Mouse (Mus musculus): ENCODE results near the gene Gramd4. TPM values are rescaled to one million over a fixed set of nuclear protein-coding genes. Genes with fewer than 3 reads are reported as not detected.
"Not testable (repeated sequence)": the region's sequence is repeated elsewhere in the genome, so short reads cannot be mapped to it uniquely, and the experiment has no call there.

Gramd4 gene
- total and polyA plus RNA-seq, 3 experiments, result 23.2 to 56.8 (median 33.4) TPM

- no peak overlapping the region for H3K4me3 ChIP-seq (ENCODE audit: low read depth, low read length)
- H3K27me3 ChIP-seq (ENCODE audit: insufficient read depth, low read length), result peaks cover 10% of the 10 kb centered on the region
- no peak for ATAC-seq (ENCODE audit: extremely low read depth, insufficient number of reproducible peaks, low FRiP score, poor library complexity, severe bottlenecking)
- TF ChIP-seq GATA2 (IDR thresholded peaks at IDR 0.05; ENCODE audit: borderline replicate concordance, low read depth, low read length) (no peak), CTCF (IDR thresholded peaks at IDR 0.05; ENCODE audit: low read depth, low read length) (no peak), TAL1 (conservative IDR thresholded peaks at IDR 0.05; ENCODE audit: low read depth, low read length) (no peak)
- no peak for DNase-seq (ENCODE audit: low spot score)
- H3K36me3 ChIP-seq (replicated peaks), result no peaks in the 10 kb centered on the region
- no peaks in the 10 kb centered on the region for H3K9me3 ChIP-seq (replicated peaks)
- no peaks in the 10 kb centered on the region for H3K4me1 ChIP-seq (ENCODE audit: insufficient read depth, low read depth, low read length)
Observed at GRCm38 (mm10) chr15:86176166-86176565, 118.7 kb downstream of the Gramd4 start.

DNA sequence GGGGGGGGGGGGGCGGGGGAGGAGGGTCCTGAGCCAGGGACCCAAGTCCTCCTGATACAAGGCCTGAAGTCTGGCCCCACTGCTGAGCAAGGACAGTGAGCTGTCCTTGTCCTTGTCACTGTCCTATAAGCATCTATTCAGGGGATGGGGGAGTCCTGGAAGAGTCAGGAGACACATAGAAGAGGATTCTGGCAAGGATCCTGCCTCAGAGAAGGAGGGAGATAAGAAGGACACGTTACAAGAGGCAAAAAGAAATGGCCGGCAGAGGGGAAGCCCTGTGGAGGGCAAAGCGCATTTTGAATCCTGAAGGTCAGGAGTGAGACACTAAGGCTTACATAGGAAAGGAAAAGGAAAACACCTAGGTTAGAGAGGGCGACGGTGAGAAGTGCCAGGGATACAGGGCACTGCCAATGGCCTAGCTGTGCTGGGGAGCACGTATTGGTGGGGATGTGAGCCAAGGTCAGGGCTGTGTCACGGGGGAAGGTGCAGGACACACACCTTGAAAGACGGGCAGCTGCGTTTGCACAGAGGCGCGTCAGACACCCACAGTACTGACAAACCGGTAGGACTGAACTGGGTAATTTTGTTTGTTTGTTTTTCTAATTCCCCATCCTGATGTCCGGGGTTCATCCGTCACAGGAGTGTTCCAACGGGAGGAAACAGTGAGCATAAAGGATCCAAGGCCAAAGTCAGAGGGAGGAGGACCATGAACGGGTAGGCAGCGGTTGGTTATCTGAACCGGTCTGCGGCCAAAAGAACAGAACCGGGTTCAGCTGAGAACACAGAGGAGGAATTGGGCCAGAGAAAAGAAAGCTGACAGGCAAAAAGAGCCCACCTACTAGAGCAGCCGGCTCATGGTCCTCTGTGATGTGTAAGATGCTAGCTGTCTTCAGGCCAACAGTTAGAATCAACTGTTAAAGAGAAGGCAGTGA lies 119.5 kb downstream of the Gramd4 start:
- H3K4me3 ChIP-seq (ENCODE audit: low read depth, low read length), result no peak overlapping the region
- H3K9me3 ChIP-seq (replicated peaks), result no peaks in the 10 kb centered on the region
- no peaks in the 10 kb centered on the region for H3K36me3 ChIP-seq (replicated peaks)
- H3K27me3 ChIP-seq (ENCODE audit: insufficient read depth, low read length), result peaks cover 10% of the 10 kb centered on the region
- H3K4me1 ChIP-seq (ENCODE audit: insufficient read depth, low read depth, low read length), result no peaks in the 10 kb centered on the region
- DNase-seq (ENCODE audit: low spot score) (no peak), ATAC-seq (ENCODE audit: extremely low read depth, insufficient number of reproducible peaks, low FRiP score, poor library complexity, severe bottlenecking) (no peak)
- no peak for TF ChIP-seq GATA2 (IDR thresholded peaks at IDR 0.05; ENCODE audit: borderline replicate concordance, low read depth, low read length)
- TF ChIP-seq POLR2AphosphoS5 (IDR thresholded peaks at IDR 0.05; ENCODE audit: insufficient replicate concordance, low read depth, low read length), result no peak
- no peak for TF ChIP-seq GATA1 (IDR thresholded peaks at IDR 0.05; ENCODE audit: borderline replicate concordance, low read length)
- no peak for TF ChIP-seq CTCF (IDR thresholded peaks at IDR 0.05; ENCODE audit: low read depth, low read length)
- TF ChIP-seq TAL1 (conservative IDR thresholded peaks at IDR 0.05; ENCODE audit: low read depth, low read length), result no peak

GRCm38 (mm10) chr15:86177703-86178251 lies 120.3 kb downstream of the Gramd4 start:
- not testable (repeated sequence) for H3K4me1 ChIP-seq (ENCODE audit: insufficient read depth, low read depth, low read length); H3K27me3 ChIP-seq (ENCODE audit: insufficient read depth, low read length); H3K9me3 ChIP-seq (replicated peaks); DNase-seq (ENCODE audit: low spot score); H3K4me3 ChIP-seq (ENCODE audit: low read depth, low read length); H3K36me3 ChIP-seq (replicated peaks); ATAC-seq (ENCODE audit: extremely low read depth, insufficient number of reproducible peaks, low FRiP score, poor library complexity, severe bottlenecking)

GRCm38 (mm10) chr15:86178594-86178993 lies 121.1 kb downstream of the Gramd4 start:
- TF ChIP-seq POLR2AphosphoS5 (IDR thresholded peaks at IDR 0.05; ENCODE audit: insufficient replicate concordance, low read depth, low read length) (no peak), TAL1 (conservative IDR thresholded peaks at IDR 0.05; ENCODE audit: low read depth, low read length) (no peak)
- no peak overlapping the region for H3K4me3 ChIP-seq (ENCODE audit: low read depth, low read length)
- H3K9me3 ChIP-seq (replicated peaks), result no peaks in the 10 kb centered on the region
- H3K4me1 ChIP-seq (ENCODE audit: insufficient read depth, low read depth, low read length), result no peaks in the 10 kb centered on the region
- no peak for DNase-seq (ENCODE audit: low spot score)
- no peak for ATAC-seq (ENCODE audit: extremely low read depth, insufficient number of reproducible peaks, low FRiP score, poor library complexity, severe bottlenecking)
- peaks cover 13% of the 10 kb centered on the region for H3K27me3 ChIP-seq (ENCODE audit: insufficient read depth, low read length)
- H3K36me3 ChIP-seq (replicated peaks), result no peaks in the 10 kb centered on the region

GRCm38 (mm10) chr15:86180427-86180826 lies 122.9 kb downstream of the Gramd4 start:
- Histone ChIP-seq H3K4me3 (ENCODE audit: low read depth, low read length) (no peak overlapping the region), H3K4me1 (ENCODE audit: insufficient read depth, low read depth, low read length) (no peaks in the 10 kb centered on the region)
- TF ChIP-seq GATA2 (IDR thresholded peaks at IDR 0.05; ENCODE audit: borderline replicate concordance, low read depth, low read length) (no peak), TAL1 (conservative IDR thresholded peaks at IDR 0.05; ENCODE audit: low read depth, low read length) (no peak), CTCF (IDR thresholded peaks at IDR 0.05; ENCODE audit: low read depth, low read length) (no peak), GATA1 (IDR thresholded peaks at IDR 0.05; ENCODE audit: borderline replicate concordance, low read length) (no peak), POLR2AphosphoS5 (IDR thresholded peaks at IDR 0.05; ENCODE audit: insufficient replicate concordance, low read depth, low read length) (no peak)

GRCm38 (mm10) chr15:86181321-86181720 lies 123.8 kb downstream of the Gramd4 start:
- peaks cover 31% of the 10 kb centered on the region for H3K27me3 ChIP-seq (ENCODE audit: insufficient read depth, low read length)
- H3K9me3 ChIP-seq (replicated peaks); H3K36me3 ChIP-seq (replicated peaks); ATAC-seq (ENCODE audit: extremely low read depth, insufficient number of reproducible peaks, low FRiP score, poor library complexity, severe bottlenecking); DNase-seq (ENCODE audit: low spot score); H3K4me1 ChIP-seq (ENCODE audit: insufficient read depth, low read depth, low read length); H3K4me3 ChIP-seq (ENCODE audit: low read depth, low read length): not testable (repeated sequence)

More at GRCm38 (mm10) chr15:86180427-86180826, 122.9 kb downstream of the Gramd4 start:
- Histone ChIP-seq H3K27me3 (ENCODE audit: insufficient read depth, low read length) (peaks cover 25% of the 10 kb centered on the region), H3K9me3 (replicated peaks) (no peaks in the 10 kb centered on the region), H3K36me3 (replicated peaks) (no peaks in the 10 kb centered on the region)
- DNase-seq (ENCODE audit: low spot score) (no peak), ATAC-seq (ENCODE audit: extremely low read depth, insufficient number of reproducible peaks, low FRiP score, poor library complexity, severe bottlenecking) (no peak)

- H3K4me3 ChIP-seq (ENCODE audit: low read depth, low read length), result no peak overlapping the region
- no peaks in the 10 kb centered on the region for H3K36me3 ChIP-seq (replicated peaks)
- ATAC-seq (ENCODE audit: extremely low read depth, insufficient number of reproducible peaks, low FRiP score, poor library complexity, severe bottlenecking), result no peak
- DNase-seq (ENCODE audit: low spot score), result no peak
- H3K9me3 ChIP-seq (replicated peaks), result no peaks in the 10 kb centered on the region
- TF ChIP-seq CTCF (IDR thresholded peaks at IDR 0.05; ENCODE audit: low read depth, low read length) (no peak), GATA1 (IDR thresholded peaks at IDR 0.05; ENCODE audit: borderline replicate concordance, low read length) (no peak), GATA2 (IDR thresholded peaks at IDR 0.05; ENCODE audit: borderline replicate concordance, low read depth, low read length) (no peak), TAL1 (conservative IDR thresholded peaks at IDR 0.05; ENCODE audit: low read depth, low read length) (no peak), POLR2AphosphoS5 (IDR thresholded peaks at IDR 0.05; ENCODE audit: insufficient replicate concordance, low read depth, low read length) (no peak)
- H3K4me1 ChIP-seq (ENCODE audit: insufficient read depth, low read depth, low read length), result no peaks in the 10 kb centered on the region
- peaks cover 35% of the 10 kb centered on the region for H3K27me3 ChIP-seq (ENCODE audit: insufficient read depth, low read length)
Observed at GRCm38 (mm10) chr15:86181941-86182439, 124.5 kb downstream of the Gramd4 start.

Data from G1E (cell line).